Mouse (Mus musculus): ENCODE measurements around the gene Sacs. TPM values are rescaled to one million over a fixed set of nuclear protein-coding genes. Genes with fewer than 3 reads are reported as not detected.

The Sacs gene
- polyA plus RNA-seq, 1 experiment from 2014 or later, result 1.1 TPM

Other genes with a start within 250 kb of the Sacs start
- gene Tnfrsf19, start 92.0 kb upstream of the Sacs start, polyA plus RNA-seq (2015; fragmentation: Nextera tagmentation; extraction: Ambion mirVana), result 11.4 and 11.5 TPM in 2 replicates
- gene Sgcg, start 120.0 kb downstream of the Sacs start, polyA plus RNA-seq (2015; fragmentation: Nextera tagmentation; extraction: Ambion mirVana), result 1.7 and 1.8 TPM in 2 replicates
- 0.78 and 1.0 TPM in 2 replicates for gene Arl11, start 171.3 kb downstream of the Sacs start, polyA plus RNA-seq (2015; fragmentation: Nextera tagmentation; extraction: Ambion mirVana)
- gene Ebpl, start 222.0 kb downstream of the Sacs start, polyA plus RNA-seq (2015; fragmentation: Nextera tagmentation; extraction: Ambion mirVana), result 8.1 and 8.2 TPM in 2 replicates

Measured in intestine, embryonic 16.5 days (tissue).